Mouse (Mus musculus) limb, embryonic 13.5 days (tissue): ENCODE measurements around the gene Sox2. TPM values are rescaled to one million over a fixed set of nuclear protein-coding genes. Genes with fewer than 3 reads are reported as not detected.
A peak's percentile ranks its signal among the peaks of the same experiment; 100 is the strongest.

Source experiments
- ATAC-seq: fragments of 200-750 bp; cut with Nextera tagmentation; 2 replicates; pipeline ENCODE4 v1.8.0; 2017; ENCODE audit warnings: low read depth, moderate number of reproducible peaks, moderate TSS enrichment; ENCODE audit not compliant: low FRiP score
- H3K27ac ChIP-seq: fragments of 300-500 bp; sonication (generic); 2 replicates; pipeline ENCODE4 v1.5.1; 2015; ENCODE audit warnings: inconsistent platforms, mild to moderate bottlenecking, moderate library complexity
- H3K27me3 ChIP-seq: fragments of 300-500 bp; sonication (generic); 2 replicates; pipeline ENCODE4 v1.6.1; 2015; ENCODE audit warnings: mild to moderate bottlenecking, inconsistent platforms
- H3K36me3 ChIP-seq: fragments of 300-500 bp; sonication (generic); 2 replicates; pipeline ENCODE4 v1.6.1; 2015; ENCODE audit warnings: inconsistent platforms, mild to moderate bottlenecking, moderate library complexity
- H3K4me1 ChIP-seq: fragments of 300-500 bp; sonication (generic); 2 replicates; pipeline ENCODE4 v1.6.1; 2015; ENCODE audit warnings: inconsistent platforms
- H3K4me2 ChIP-seq: fragments of 300-500 bp; sonication (generic); replicated peaks from 2 replicates; pipeline ENCODE4 v1.6.1; 2015; ENCODE audit warnings: inconsistent platforms, mild to moderate bottlenecking, moderate library complexity
- H3K4me3 ChIP-seq: fragments of 300-500 bp; sonication (generic); 2 replicates; pipeline ENCODE4 v1.5.1; 2015; ENCODE audit warnings: moderate library complexity, mild to moderate bottlenecking, inconsistent platforms
- H3K9ac ChIP-seq: fragments of 300-500 bp; sonication (generic); 2 replicates; pipeline ENCODE4 v1.6.1; 2015; ENCODE audit warnings: mild to moderate bottlenecking, inconsistent platforms
- H3K9me3 ChIP-seq: fragments of 300-500 bp; sonication (generic); 2 replicates; pipeline ENCODE4 v1.6.1; 2016; ENCODE audit warnings: inconsistent platforms
- WGBS: fragments of 180-500 bp; shearing (Covaris S2); methylation state at CpG from one replicate; pipeline ENCODE4 v1.1.7; 2015; 5-methylcytosine and 5-hydroxymethylcytosine counted together
- polyA plus RNA-seq: library from polyadenylated mRNA; unstranded; fragments of >200 nt; fragmentation: Nextera tagmentation; extraction: Ambion mirVana; gene quantifications from 2 replicates; pipeline ENCODE4 v1.2.1, GENCODE M21; 2015

Gene Sox2
- polyA plus RNA-seq, 1 experiment from 2014 or later, result 0.47 TPM

DNA sequence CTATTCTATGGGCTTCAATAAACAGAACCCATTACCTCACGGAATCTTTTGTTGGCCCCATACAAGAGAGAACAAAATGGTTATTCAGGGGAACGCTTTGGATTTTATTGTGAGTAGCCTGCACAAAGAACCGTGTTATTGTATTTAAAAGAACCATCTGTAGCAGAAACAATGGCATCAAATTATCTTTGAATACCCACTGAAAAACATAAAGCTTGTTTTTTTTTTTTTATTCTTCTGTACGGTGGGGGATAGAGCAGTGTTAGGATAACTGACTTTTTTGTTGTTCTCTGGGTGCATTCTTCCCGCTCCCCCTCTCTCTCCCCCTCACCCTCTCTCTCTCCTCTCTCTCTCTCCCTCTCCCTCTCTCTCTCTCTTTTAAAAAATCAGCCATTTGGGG lies 12.3 kb upstream of the Sox2 start:
- Histone ChIP-seq H3K4me1 (peaks cover 20% of the 10 kb centered on the region), H3K36me3 (no peaks in the 10 kb centered on the region), H3K4me3 (no peak overlapping the region), H3K4me2 (no peak overlapping the region), H3K27me3 (peaks cover 91% of the 10 kb centered on the region), H3K9me3 (no peaks in the 10 kb centered on the region), H3K27ac (no peak overlapping the region), H3K9ac (no peak overlapping the region)
- WGBS, result 35% methylated on average over 5 of the region's 5 CpGs
- ATAC-seq, result no peak

DNA sequence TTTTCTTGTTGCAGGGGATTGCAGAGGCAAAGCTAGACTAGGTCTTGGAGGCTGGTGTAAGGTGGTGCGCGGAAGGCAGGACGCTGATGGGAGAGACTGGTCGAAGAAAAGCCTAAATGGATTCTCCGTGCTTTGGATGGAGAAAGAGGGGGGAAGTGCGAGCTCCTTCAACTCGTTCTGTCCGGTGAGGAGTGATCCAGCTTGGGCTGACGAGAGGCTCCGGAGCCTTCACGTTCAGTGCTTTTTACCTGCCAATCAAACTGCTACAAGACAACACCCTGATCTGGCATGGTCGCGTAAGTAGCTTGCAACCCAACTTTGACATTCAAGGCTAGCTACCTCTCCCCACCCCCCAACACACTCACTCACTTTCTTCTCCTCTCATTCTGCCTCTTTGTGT lies 11.9 kb upstream of the Sox2 start:
- H3K36me3 ChIP-seq, result no peaks in the 10 kb centered on the region
- no peak overlapping the region for H3K4me3 ChIP-seq
- no peaks in the 10 kb centered on the region for H3K9me3 ChIP-seq
- H3K27me3 ChIP-seq, result peaks cover 94% of the 10 kb centered on the region
- ATAC-seq, result no peak
- peaks cover 20% of the 10 kb centered on the region for H3K4me1 ChIP-seq
- no peak overlapping the region for H3K4me2 ChIP-seq
- no peak overlapping the region for H3K27ac ChIP-seq
- no peak overlapping the region for H3K9ac ChIP-seq
- WGBS, result 6% methylated on average over 13 of the region's 13 CpGs

DNA sequence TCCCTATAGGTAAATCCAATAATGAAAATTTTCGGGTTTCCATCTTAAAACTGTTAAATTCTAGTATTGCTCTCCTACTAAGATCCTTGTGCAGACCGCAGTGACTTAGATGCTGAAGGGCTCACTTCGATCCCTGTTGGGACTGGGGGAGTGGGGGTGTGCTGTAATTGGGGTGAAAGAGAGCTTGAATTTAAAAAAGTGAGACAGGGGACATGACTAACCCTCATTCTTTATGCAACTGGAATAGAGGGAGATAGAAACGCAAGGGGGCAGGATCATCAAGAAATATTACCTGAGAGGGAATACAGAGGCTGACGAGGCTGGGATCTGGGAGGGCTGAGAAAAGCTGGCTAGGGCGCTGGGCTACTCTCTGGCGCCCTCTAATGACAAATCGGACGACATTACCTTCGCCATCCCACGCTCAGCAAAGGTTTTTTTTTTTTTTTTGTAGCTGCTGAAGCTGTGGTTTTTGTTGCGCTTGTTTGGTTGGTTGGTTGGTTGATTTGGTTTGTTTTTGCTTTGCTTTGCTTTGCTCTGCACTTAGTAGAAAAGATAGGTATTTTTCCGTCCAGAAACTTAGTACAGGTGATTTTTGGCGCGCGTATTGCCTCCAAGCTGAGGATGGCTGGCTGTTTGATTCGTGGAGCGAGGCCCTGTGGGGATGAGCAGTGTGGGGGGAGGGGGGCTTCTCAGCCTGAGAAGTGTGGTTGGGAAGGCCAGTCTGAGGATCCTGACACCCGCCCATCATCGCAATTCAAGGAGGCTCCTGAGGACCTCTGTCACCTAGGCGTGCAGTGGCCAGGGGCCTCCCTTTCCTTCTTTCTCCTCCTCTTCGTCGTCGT lies 11.0 kb upstream of the Sox2 start:
- WGBS, result 4% methylated on average over 24 of the region's 24 CpGs
- peak; percentile 75 for ATAC-seq
- Histone ChIP-seq H3K9ac (no peak overlapping the region), H3K36me3 (no peaks in the 10 kb centered on the region), H3K4me2 (peak overlapping the region; percentile 35; the same call in 1 of the 2 replicates), H3K27me3 (peaks cover 96% of the 10 kb centered on the region), H3K4me3 (no peak overlapping the region), H3K9me3 (no peaks in the 10 kb centered on the region), H3K27ac (no peak overlapping the region), H3K4me1 (peaks cover 20% of the 10 kb centered on the region)

DNA sequence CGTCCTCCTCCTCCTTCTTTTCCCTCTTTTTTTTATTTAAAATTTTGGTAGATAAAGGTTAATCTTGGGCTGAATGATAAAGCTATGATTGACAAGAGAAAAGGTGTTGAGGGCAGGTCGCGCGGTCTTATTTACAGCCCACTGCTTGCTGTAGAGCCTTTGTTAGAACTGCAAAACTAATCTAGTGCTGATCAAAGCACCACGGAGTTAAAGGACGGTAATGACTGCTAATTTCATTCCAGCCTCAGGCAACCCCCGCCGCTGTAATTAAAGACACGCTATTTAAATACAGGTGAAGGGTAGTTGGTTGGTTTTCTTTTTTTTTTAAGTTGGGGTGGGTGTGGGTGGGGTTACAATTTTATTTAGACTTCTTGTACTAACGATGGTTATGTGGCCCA lies 10.3 kb upstream of the Sox2 start:
- 2% methylated on average over 10 of the region's 10 CpGs for WGBS
- Histone ChIP-seq H3K9ac (no peak overlapping the region), H3K4me1 (peaks cover 20% of the 10 kb centered on the region), H3K4me2 (peak overlapping the region; percentile 35; the same call in 1 of the 2 replicates), H3K36me3 (no peaks in the 10 kb centered on the region), H3K27me3 (peaks cover 95% of the 10 kb centered on the region), H3K27ac (no peak overlapping the region), H3K9me3 (no peaks in the 10 kb centered on the region), H3K4me3 (no peak overlapping the region)
- no peak for ATAC-seq

DNA sequence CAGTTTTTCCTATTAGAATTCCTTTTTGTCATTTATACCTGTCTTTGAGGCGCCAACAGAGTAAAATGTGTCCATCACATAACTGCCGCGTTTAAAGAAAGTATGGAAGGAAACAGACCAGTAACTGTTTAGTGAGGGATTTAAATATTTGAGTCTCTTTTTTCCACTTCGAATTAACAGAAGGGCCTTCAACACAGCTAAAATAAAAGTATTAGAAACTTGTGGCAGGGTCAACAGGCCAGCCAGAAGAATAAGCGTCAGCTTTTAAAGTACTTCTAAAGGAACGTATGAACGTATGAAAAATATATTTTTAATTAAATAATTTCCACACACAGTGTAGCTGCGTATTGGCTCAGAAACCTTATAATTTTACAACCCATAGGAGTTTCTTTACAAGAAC lies 9.9 kb upstream of the Sox2 start:
- no peak overlapping the region for H3K9ac ChIP-seq
- peaks cover 95% of the 10 kb centered on the region for H3K27me3 ChIP-seq
- no peaks in the 10 kb centered on the region for H3K9me3 ChIP-seq
- peaks cover 20% of the 10 kb centered on the region for H3K4me1 ChIP-seq
- H3K27ac ChIP-seq, result no peak overlapping the region
- no peak overlapping the region for H3K4me2 ChIP-seq
- no peaks in the 10 kb centered on the region for H3K36me3 ChIP-seq
- WGBS, result 5% methylated on average over 8 of the region's 8 CpGs
- ATAC-seq, result no peak
- H3K4me3 ChIP-seq, result no peak overlapping the region

DNA sequence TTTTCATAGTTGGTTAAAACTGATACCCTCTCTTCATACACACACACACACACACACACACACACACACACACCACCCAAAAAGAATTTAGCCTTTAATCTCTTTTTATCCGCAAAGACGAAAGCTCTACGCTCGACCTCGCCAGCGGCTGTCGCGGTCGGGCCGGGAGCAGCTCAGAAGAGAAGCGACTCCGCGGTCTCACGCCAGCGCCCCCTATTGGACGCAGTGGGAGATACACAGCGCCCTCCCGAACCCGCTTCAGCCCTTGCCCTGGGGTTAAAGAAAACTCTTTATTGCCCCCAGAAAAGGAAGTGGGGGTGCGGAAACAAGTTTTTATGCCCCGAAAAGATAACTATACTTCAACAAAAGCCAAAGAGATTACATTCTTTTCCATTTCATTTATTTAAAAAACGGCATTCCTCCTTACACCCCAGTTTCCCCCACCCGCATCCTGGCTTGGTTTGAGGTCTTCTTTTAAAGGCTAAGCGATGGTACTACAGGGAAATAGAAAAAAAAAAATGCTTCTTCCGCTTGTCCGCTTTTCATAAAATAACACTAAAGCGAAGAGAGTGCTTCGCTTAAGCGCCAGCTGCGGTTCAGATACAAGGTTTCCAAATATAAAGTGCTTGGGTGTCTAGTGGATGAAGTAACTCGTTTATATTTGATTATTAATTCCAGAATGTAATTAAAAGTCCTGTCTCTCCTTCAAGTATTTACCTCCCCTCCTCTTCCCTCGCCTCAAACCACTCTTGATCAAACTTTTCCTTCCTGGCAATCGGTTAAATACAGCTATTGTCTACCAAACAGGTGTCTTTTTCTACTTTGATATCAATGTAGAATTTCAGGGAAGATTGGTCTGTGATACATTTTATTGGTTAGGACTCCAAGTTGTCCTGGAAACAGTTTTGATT lies 9.3 kb upstream of the Sox2 start:
- no peak overlapping the region for H3K4me2 ChIP-seq

DNA sequence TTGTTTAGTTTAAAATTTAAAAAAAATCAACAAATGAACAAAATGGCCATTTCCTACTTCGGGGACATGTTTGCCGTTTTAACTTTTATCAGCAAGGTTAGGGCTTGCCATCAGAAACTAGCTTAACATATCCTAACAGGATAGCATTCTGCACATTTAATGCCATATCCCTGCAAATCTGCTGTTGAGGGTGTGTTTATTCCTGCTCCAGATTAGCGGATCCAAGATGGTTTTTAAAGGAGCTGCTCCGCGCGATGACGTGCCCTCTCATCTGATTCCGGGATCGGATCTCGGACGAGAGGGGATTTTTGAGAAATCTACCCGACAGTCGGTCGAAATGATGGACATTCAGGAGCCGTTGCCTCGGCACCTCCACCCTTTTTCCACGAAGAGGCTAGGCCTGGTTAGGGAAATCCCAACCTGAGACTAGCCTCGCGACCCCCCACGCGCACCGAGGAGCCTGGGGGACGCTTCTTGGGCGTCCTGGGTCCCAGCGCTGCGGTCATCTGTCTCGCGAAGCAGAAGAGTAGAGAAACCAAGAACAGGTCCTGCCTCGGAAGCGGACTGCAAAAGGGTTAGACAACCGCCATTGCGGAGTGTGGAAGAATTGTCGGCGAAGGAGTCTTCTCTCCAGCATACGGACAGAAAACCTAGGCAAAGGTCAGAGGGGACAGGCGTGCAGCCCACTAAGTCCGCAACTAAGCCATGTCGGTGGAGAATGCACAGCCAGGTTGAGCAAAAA lies 8.3 kb upstream of the Sox2 start:
- peak overlapping the region; percentile 24 for H3K4me3 ChIP-seq
- WGBS, result 1% methylated on average over 38 of the region's 38 CpGs
- no peak overlapping the region for H3K9ac ChIP-seq
- H3K4me2 ChIP-seq, result peak overlapping the region; percentile 44
- no peaks in the 10 kb centered on the region for H3K36me3 ChIP-seq
- ATAC-seq, result no peak
- no peaks in the 10 kb centered on the region for H3K9me3 ChIP-seq
- H3K27me3 ChIP-seq, result peaks cover 99% of the 10 kb centered on the region
- H3K4me1 ChIP-seq, result peaks cover 20% of the 10 kb centered on the region
- no peak overlapping the region for H3K27ac ChIP-seq

More for the DNA sequence above, 9.3 kb upstream of the Sox2 start:
- H3K36me3 ChIP-seq, result no peaks in the 10 kb centered on the region
- H3K9ac ChIP-seq, result no peak overlapping the region
- H3K9me3 ChIP-seq, result no peaks in the 10 kb centered on the region
- WGBS, result 4% methylated on average over 33 of the region's 33 CpGs
- H3K27me3 ChIP-seq, result peaks cover 99% of the 10 kb centered on the region
- peaks cover 20% of the 10 kb centered on the region for H3K4me1 ChIP-seq
- no peak overlapping the region for H3K4me3 ChIP-seq
- H3K27ac ChIP-seq, result no peak overlapping the region
- ATAC-seq, result no peak

DNA sequence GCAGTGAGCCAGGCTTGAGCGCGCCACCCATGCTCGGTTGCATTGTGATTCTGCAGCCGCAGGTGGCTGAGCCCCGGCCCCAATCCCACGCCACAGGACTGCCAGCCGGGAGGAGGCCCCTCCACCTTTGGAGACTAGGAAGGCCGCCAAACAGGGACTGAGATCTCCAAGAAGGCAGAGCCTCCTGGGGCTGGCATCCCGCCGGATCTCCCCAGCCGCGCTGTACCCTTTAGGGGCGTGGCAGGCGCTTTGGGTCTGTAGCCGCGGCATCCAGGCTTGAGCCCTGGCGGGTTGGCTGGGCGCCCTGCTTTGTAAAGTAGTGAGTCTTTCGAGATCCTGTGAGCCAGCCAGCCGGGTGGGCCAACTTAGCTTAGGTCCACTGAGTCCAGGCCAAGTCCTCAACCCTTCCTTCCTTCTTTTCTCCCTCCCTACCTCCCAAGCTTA lies 7.7 kb upstream of the Sox2 start:
- Histone ChIP-seq H3K4me1 (peaks cover 20% of the 10 kb centered on the region), H3K9me3 (no peaks in the 10 kb centered on the region), H3K4me2 (peak overlapping the region; percentile 44), H3K36me3 (no peaks in the 10 kb centered on the region), H3K9ac (no peak overlapping the region), H3K4me3 (peak overlapping the region; percentile 24), H3K27ac (no peak overlapping the region), H3K27me3 (peaks cover 99% of the 10 kb centered on the region)
- 1% methylated on average over 20 of the region's 20 CpGs for WGBS
- ATAC-seq, result no peak

DNA sequence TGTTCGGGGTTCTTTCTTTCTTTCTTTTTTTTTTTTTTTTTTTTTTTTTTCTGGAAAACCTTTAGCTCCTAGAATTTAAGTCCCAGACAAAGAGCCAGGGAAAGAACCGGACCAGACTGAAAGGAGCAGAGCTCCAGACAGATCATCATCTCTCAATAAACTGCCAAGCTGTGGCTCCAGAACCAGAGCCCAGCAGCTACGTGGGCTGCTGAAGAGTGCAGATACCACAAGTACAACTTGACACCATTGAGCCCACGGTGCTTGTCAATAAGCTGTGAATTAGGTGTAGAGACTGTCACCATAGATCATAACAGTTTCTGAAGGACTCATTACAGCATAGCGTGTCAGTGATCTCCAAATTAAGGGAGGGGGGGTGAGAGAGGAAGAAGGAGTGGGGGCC lies 7.1 kb upstream of the Sox2 start:
- H3K9ac ChIP-seq, result no peak overlapping the region
- H3K9me3 ChIP-seq, result no peaks in the 10 kb centered on the region
- no peak overlapping the region for H3K4me2 ChIP-seq
- H3K4me1 ChIP-seq, result peaks cover 20% of the 10 kb centered on the region
- H3K27me3 ChIP-seq, result peaks cover 97% of the 10 kb centered on the region
- no peaks in the 10 kb centered on the region for H3K36me3 ChIP-seq
- no peak for ATAC-seq
- WGBS, result 4% methylated on average over 5 of the region's 5 CpGs
- no peak overlapping the region for H3K27ac ChIP-seq
- no peak overlapping the region for H3K4me3 ChIP-seq

DNA sequence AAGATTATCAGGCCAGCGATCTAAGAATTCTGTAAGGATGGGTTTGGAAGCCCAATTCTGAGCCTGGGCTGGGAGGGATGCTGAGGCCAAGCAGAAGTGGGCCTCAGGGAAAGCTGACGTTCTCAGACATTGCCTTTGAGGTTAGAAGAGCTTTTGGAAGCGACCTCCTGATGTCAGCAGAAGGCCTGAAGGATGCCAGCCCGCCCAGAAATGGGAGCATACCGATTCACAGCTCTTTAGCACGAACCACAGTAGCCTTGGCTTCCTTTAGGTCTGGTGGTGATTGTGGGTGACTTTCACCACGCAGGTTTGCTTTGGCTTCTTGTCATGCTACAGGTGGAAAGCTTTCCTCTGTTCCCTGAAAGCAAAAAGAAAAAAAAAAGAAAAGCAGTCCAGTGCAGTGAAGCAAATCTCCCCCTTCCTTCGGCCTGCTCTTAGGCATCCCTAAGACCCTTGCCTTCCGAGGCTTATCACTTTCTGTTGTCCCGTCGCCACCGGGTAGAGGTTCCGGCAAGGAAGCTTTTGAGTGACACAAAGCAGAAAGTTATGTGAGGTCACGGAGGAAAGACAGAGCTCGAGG lies 6.6 kb upstream of the Sox2 start:
- Histone ChIP-seq H3K4me2 (no peak overlapping the region), H3K27ac (no peak overlapping the region), H3K36me3 (no peaks in the 10 kb centered on the region), H3K9me3 (no peaks in the 10 kb centered on the region), H3K9ac (no peak overlapping the region), H3K4me3 (no peak overlapping the region), H3K27me3 (peaks cover 97% of the 10 kb centered on the region), H3K4me1 (peaks cover 19% of the 10 kb centered on the region)
- no peak for ATAC-seq
- 3% methylated on average over 15 of the region's 15 CpGs for WGBS

DNA sequence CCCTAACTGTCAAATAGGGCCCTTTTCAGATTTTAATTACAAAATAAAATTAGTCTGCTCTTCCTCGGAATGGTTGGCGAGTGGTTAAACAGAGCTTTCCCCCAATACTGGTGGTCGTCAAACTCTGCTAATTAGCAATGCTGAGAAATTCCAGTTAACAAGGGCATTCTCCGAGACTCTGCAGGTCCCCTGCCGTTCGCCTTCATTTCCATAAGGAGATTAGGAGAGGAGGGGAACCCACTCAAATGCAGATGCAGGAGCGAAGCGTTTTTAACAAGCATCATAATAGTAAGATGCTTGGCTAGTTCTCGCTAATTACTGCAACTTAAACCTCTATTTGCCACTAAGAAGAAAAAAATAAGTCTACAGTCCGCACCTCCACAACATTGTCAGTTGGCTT lies 4.0 kb upstream of the Sox2 start:
- H3K4me1 ChIP-seq, result peaks cover 37% of the 10 kb centered on the region
- H3K27ac ChIP-seq, result no peak overlapping the region
- no peak overlapping the region for H3K4me2 ChIP-seq
- no peak for ATAC-seq
- 3% methylated on average over 10 of the region's 10 CpGs for WGBS
- no peaks in the 10 kb centered on the region for H3K36me3 ChIP-seq
- H3K9ac ChIP-seq, result no peak overlapping the region
- no peak overlapping the region for H3K4me3 ChIP-seq
- peaks cover 97% of the 10 kb centered on the region for H3K27me3 ChIP-seq
- H3K9me3 ChIP-seq, result no peaks in the 10 kb centered on the region
